Mouse (Mus musculus) hindbrain, embryonic 13.5 days (tissue): ENCODE measurements at regions not wholly inside any gene's neighbourhood (a gene's known extent, or its start where the extent isn't known, plus 50 kb on each side); places are given as distances from the start of the nearest gene placed in this dataset.

Experiments used
- ATAC-seq: fragments of 200-750 bp; cut with Nextera tagmentation; 2 replicates; pipeline ENCODE4 v1.8.0; 2017; ENCODE audit warnings: moderate TSS enrichment; ENCODE audit not compliant: low FRiP score
- H3K27ac ChIP-seq: fragments of 300-500 bp; sonication (generic); 2 replicates; pipeline ENCODE4 v1.5.1; 2015; ENCODE audit warnings: inconsistent platforms, mild to moderate bottlenecking, moderate library complexity
- H3K27me3 ChIP-seq: fragments of 300-500 bp; sonication (generic); 2 replicates; pipeline ENCODE4 v1.6.1; 2015; ENCODE audit warnings: mild to moderate bottlenecking, inconsistent platforms
- H3K36me3 ChIP-seq: fragments of 300-500 bp; sonication (generic); 2 replicates; pipeline ENCODE4 v1.6.1; 2015; ENCODE audit warnings: mild to moderate bottlenecking, inconsistent platforms
- H3K4me1 ChIP-seq: fragments of 300-500 bp; sonication (generic); replicated peaks from 2 replicates; pipeline ENCODE4 v1.6.1; 2015; ENCODE audit warnings: inconsistent platforms
- H3K4me2 ChIP-seq: fragments of 300-500 bp; sonication (generic); 2 replicates; pipeline ENCODE4 v1.6.1; 2015; ENCODE audit warnings: inconsistent platforms, mild to moderate bottlenecking, moderate library complexity
- H3K4me3 ChIP-seq: fragments of 300-500 bp; sonication (generic); 2 replicates; pipeline ENCODE4 v1.5.1; 2015; ENCODE audit warnings: mild to moderate bottlenecking, inconsistent platforms
- H3K9ac ChIP-seq: fragments of 300-500 bp; sonication (generic); 2 replicates; pipeline ENCODE4 v1.6.1; 2015; ENCODE audit warnings: mild to moderate bottlenecking, inconsistent platforms
- H3K9me3 ChIP-seq: fragments of 300-500 bp; sonication (generic); 2 replicates; pipeline ENCODE4 v1.6.1; 2016; ENCODE audit warnings: inconsistent platforms
- WGBS: fragments of 180-500 bp; shearing (Covaris S2); methylation state at CpG from one replicate; pipeline ENCODE4 v1.1.7; 2015; 5-methylcytosine and 5-hydroxymethylcytosine counted together

DNA sequence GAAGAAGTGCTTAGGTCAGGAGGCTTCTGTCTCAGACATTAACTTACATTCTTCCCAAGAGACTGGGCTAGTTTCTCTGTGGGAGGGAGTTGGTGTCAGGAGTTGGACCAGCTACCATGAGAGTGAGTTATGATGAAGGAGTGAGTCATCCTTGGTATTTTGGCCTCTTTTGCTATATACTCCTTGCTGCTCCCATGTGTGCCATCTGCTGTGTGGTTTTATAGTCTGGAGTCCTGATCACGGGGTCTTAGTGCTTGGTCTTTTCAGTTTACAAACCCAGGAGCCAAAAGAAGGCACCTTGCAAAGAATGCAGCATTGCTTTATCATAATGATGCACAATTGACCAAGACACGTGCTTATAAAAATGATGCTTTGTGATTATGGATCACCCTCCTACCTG, 56.6 kb downstream of the Zfp503 start:
- Histone ChIP-seq H3K9ac (no peak overlapping the region), H3K4me2 (no peak overlapping the region), H3K9me3 (no peaks in the 10 kb centered on the region), H3K27me3 (no peaks in the 10 kb centered on the region), H3K27ac (no peak overlapping the region), H3K4me1 (no peaks in the 10 kb centered on the region), H3K36me3 (no peaks in the 10 kb centered on the region), H3K4me3 (no peak overlapping the region)
- no peak for ATAC-seq
- WGBS = 81% methylated on average over 2 of the region's 2 CpGs

DNA sequence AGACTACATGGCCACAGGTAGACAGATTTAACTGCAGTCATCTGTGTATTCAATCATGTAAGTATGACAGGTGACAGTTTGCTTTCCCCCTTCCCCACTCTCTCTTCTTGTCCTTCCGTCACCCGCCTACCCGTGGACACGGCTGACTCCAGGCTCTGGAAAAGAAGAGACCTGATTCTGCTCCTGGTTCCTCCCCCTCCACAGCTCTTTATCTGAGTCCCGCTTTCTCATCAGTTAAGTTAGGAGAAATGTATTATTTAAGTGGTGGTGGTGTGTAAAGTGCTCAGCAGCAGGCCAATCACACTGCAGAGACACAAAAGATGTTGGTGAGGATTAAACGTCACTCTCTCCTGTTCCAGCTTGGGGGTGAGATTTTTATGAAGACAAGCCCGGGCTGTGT, 57.5 kb downstream of the Zfp503 start:
- no peak overlapping the region for H3K27ac ChIP-seq
- WGBS = 75% methylated on average over 7 of the region's 7 CpGs
- no peak overlapping the region for H3K9ac ChIP-seq
- no peaks in the 10 kb centered on the region for H3K9me3 ChIP-seq
- no peaks in the 10 kb centered on the region for H3K36me3 ChIP-seq
- H3K4me1 ChIP-seq = no peaks in the 10 kb centered on the region
- H3K4me3 ChIP-seq = no peak overlapping the region
- no peak for ATAC-seq
- H3K4me2 ChIP-seq = no peak overlapping the region
- no peaks in the 10 kb centered on the region for H3K27me3 ChIP-seq

DNA sequence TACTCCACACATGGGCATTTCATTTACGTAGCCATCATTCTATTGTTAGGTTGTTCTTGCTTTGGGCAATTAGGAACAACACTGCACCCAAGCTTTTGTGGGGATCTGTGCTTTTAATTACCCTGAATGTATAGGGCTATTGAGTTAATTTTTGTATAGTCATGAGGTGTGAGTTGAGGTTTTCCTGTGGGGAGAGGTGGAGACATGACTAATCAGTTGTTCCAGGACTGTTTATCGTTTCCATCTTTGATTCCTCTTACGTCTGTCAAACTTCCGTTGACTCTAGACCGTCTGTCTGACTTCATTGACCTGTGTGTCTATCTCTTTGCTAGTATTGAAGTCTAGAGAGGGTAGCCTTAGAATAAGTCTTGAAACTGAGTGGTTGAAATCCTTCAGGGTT, 60.4 kb downstream of the Zfp503 start:
- no peak overlapping the region for H3K4me3 ChIP-seq

GRCm38 (mm10) chr14:21916671-21917070, 67.9 kb upstream of the Comtd1 start:
- 82% methylated on average over 3 of the region's 3 CpGs for WGBS
- ATAC-seq = no peak
- no peak overlapping the region for H3K9ac ChIP-seq
- no peak overlapping the region for H3K27ac ChIP-seq
- H3K9me3 ChIP-seq = no peaks in the 10 kb centered on the region
- no peaks in the 10 kb centered on the region for H3K27me3 ChIP-seq
- no peaks in the 10 kb centered on the region for H3K4me1 ChIP-seq
- H3K4me3 ChIP-seq = no peak overlapping the region
- no peak overlapping the region for H3K4me2 ChIP-seq
- H3K36me3 ChIP-seq = no peaks in the 10 kb centered on the region

More for the DNA sequence above, 60.4 kb downstream of the Zfp503 start:
- no peak overlapping the region for H3K4me2 ChIP-seq
- H3K27ac ChIP-seq = no peak overlapping the region
- no peaks in the 10 kb centered on the region for H3K27me3 ChIP-seq
- WGBS = 90% methylated on average over 5 of the region's 5 CpGs
- no peak for ATAC-seq
- no peaks in the 10 kb centered on the region for H3K9me3 ChIP-seq
- no peaks in the 10 kb centered on the region for H3K4me1 ChIP-seq
- H3K36me3 ChIP-seq = no peaks in the 10 kb centered on the region
- H3K9ac ChIP-seq = no peak overlapping the region

DNA sequence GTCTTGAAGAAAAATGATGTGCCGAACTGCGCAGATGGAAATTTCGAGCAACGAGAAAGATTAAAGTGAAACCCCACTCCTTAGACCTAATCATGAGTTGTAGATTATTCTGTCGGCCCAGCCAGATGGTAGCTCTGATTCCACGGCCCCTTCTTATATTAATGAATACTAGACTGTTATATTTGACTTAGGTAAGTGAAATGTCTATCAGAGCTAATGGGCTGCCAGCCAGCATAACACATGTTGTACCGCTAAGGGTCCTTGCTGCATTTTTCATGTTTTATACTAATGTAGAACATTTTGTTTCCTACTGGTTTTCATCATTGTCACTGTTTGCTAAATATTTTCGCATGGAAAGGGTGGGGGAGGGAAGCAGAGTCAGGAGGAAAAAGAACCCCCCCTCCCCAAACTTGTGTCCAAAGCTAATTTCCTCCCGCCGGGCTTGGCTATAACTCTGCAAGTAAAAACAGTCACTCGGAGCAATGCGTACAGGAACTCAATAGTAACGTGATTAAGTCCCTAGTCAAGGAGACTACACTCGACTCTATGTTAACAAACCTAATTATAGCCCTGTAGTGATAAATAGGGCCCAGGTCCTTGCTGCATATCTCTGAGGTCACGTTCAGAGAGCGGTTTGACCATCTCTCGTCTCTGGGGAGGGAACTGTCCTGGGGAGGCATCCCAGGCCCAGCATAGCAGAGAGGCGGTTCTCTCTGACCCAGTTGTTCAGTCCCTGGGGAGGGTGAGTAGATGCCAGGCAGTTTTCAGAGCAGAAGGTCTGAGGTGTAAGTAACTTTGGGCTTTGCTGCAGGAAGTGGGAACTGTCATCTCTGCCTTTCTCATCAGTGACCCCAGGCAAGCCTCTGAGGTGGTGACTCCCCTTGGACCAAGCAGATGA, 56.0 kb upstream of the Comtd1 start:
- Histone ChIP-seq H3K9ac (no peak overlapping the region), H3K27ac (peak overlapping the region; percentile 87), H3K36me3 (no peaks in the 10 kb centered on the region), H3K4me1 (peaks cover 26% of the 10 kb centered on the region), H3K4me2 (peak overlapping the region; percentile 46), H3K4me3 (no peak overlapping the region), H3K27me3 (no peaks in the 10 kb centered on the region), H3K9me3 (no peaks in the 10 kb centered on the region)
- WGBS = 38% methylated on average over 18 of the region's 18 CpGs
- peak; percentile 41 for ATAC-seq

DNA sequence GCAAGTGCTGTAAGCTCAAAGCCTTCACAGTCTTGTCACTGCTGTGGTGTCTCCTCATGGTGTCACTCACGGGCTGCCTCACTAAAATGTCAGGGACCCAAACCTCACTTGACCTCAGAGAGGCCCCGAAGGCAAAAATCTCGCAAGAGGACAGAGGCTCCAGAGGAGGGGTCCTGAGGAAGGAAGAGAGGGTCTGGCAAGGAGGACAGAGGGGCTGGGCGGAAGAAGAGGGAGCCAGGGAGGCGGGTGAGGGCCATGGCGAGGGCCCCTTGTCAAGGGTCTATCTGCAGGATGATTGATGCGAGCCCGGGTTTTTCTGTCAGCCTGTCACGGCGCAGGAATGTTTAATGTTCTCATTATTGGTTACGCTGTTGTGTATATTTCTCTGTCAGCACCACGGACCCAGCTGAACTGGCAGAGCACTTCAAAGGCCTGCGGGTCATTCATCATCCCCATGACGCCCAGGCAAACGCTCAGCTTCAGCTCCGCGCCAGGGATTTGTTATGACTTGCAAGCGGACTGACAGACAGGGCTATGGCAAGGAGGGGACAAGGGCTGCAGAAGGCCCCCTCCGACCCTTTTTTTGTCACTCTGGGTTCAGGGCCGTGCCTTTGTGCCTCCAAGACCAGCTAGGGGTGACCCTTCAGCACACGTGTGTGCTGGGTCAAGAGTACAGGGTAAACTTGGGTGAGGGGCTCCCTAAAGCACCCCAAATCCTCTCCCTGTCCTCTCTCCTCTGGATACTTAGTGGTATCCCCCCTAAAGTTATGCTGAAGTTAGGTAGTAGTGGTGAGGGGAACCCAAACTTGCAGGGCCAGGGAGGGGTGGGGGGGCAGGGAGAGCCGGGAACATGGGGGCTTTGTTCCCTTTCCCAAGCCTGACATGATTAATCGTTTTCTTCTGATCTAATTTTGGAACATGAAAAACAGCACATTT, 55.1 kb upstream of the Comtd1 start:
- Histone ChIP-seq H3K4me1 (peaks cover 26% of the 10 kb centered on the region), H3K9ac (peak overlapping the region; percentile 36; the same call in 1 of the 2 replicates), H3K36me3 (no peaks in the 10 kb centered on the region), H3K9me3 (no peaks in the 10 kb centered on the region), H3K4me3 (no peak overlapping the region; the same call in 1 of the 2 replicates), H3K27ac (peak overlapping the region; percentile 87), H3K27me3 (no peaks in the 10 kb centered on the region), H3K4me2 (peak overlapping the region; percentile 46)
- WGBS = 9% methylated on average over 23 of the region's 23 CpGs
- peak; percentile 74 for ATAC-seq

- no peaks in the 10 kb centered on the region for H3K9me3 ChIP-seq
- no peak overlapping the region for H3K9ac ChIP-seq
- H3K4me1 ChIP-seq = peaks cover 26% of the 10 kb centered on the region
- ATAC-seq = no peak
- 0 out of 2 replicates have a peak overlapping the region, but pooled peaks have one; percentile 87 for H3K27ac ChIP-seq
- no peak overlapping the region for H3K4me3 ChIP-seq
- no peak overlapping the region for H3K4me2 ChIP-seq
- WGBS = 80% methylated on average over 1 of the region's 1 CpGs
- no peaks in the 10 kb centered on the region for H3K27me3 ChIP-seq
- H3K36me3 ChIP-seq = no peaks in the 10 kb centered on the region
Observed at GRCm38 (mm10) chr14:21902856-21903255, 54.1 kb upstream of the Comtd1 start.

DNA sequence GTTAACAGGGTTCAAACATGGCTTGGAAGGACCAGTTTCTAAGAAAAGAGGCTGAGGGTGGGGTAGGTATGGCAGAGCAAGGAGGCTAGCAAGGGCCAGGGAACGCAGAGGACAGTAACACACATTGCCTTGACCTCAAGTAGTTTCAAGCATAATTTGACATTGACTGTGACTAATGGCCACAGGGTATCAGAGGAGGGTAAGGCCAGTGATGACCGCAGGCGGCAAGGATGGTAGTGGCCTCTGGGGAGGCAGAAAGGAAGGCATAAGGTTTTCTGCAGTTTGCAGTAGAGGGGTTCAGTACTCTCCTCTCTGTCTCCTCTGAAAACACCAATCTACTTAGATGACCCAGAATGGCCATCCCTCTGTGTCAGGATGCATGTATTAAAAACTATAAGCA, 53.7 kb upstream of the Comtd1 start:
- Histone ChIP-seq H3K4me3 (no peak overlapping the region), H3K27me3 (no peaks in the 10 kb centered on the region), H3K9me3 (no peaks in the 10 kb centered on the region), H3K27ac (no peak overlapping the region), H3K4me1 (peaks cover 26% of the 10 kb centered on the region), H3K4me2 (no peak overlapping the region), H3K36me3 (no peaks in the 10 kb centered on the region), H3K9ac (no peak overlapping the region)
- WGBS = 74% methylated on average over 3 of the region's 3 CpGs
- no peak for ATAC-seq

- 82% methylated on average over 2 of the region's 2 CpGs for WGBS
- Histone ChIP-seq H3K9ac (no peak overlapping the region), H3K4me2 (no peak overlapping the region), H3K36me3 (no peaks in the 10 kb centered on the region), H3K27ac (no peak overlapping the region), H3K9me3 (no peaks in the 10 kb centered on the region), H3K27me3 (no peaks in the 10 kb centered on the region), H3K4me3 (no peak overlapping the region), H3K4me1 (peaks cover 26% of the 10 kb centered on the region)
- ATAC-seq = no peak
Observed at GRCm38 (mm10) chr14:21900951-21901350, 52.2 kb upstream of the Comtd1 start.

DNA sequence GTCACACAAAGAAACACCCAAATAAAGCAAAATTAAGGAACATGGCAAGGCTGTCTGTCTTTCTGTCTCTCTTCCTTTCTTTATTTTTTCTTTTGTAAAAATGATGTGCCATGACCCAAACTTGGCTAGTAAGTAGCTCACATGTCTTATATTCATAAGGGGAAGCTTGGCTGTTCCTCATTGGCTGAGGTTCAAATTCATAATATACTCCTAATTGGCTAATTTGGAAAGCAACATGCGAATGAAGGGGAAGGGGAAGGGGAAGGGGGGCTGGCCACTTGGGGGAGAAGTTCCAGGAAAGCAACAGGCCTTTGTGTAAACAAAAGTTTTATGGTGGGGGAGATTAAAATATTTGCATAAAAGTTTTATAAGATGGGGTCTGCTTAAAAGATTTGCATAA, 51.7 kb upstream of the Comtd1 start:
- no peak for ATAC-seq
- no peak overlapping the region for H3K27ac ChIP-seq
- 50% methylated on average over 1 of the region's 1 CpGs for WGBS
- H3K36me3 ChIP-seq = no peaks in the 10 kb centered on the region
- H3K4me2 ChIP-seq = no peak overlapping the region
- no peaks in the 10 kb centered on the region for H3K9me3 ChIP-seq
- peaks cover 25% of the 10 kb centered on the region for H3K4me1 ChIP-seq
- no peaks in the 10 kb centered on the region for H3K27me3 ChIP-seq
- H3K9ac ChIP-seq = no peak overlapping the region
- no peak overlapping the region for H3K4me3 ChIP-seq
